In genomic region chr1:55736762-55737288, GRCm38 (mm10) we compare ENCODE assay signal across 5 mouse cellular contexts.
"Had no signal": no experiment of that assay in that cellular context is flagged by ENCODE, and none has a peak within 500 bp of the region (broad histone marks: within the 10 kb centered on the region; RNA-seq: fewer than 3 reads in every experiment).

No protein-coding gene starts in this region.

- H3K36me3 ChIP-seq: limb, embryonic 15.5 days; liver, embryonic 12.5 days; midbrain, embryonic 10.5 days; neural tube, embryonic 13.5 days had no signal

- H3K9ac ChIP-seq: limb, embryonic 15.5 days; liver, embryonic 12.5 days; lung, embryonic 14.5 days; neural tube, embryonic 13.5 days had no signal

- H3K4me1 ChIP-seq: liver, embryonic 12.5 days; midbrain, embryonic 10.5 days; neural tube, embryonic 13.5 days had no signal

- ATAC-seq: liver, embryonic 12.5 days had no signal

- H3K27ac ChIP-seq: limb, embryonic 15.5 days; liver, embryonic 12.5 days; midbrain, embryonic 10.5 days; neural tube, embryonic 13.5 days had no signal

- H3K9me3 ChIP-seq: limb, embryonic 15.5 days; liver, embryonic 12.5 days; midbrain, embryonic 10.5 days; neural tube, embryonic 13.5 days had no signal

- H3K27me3 ChIP-seq: limb, embryonic 15.5 days; neural tube, embryonic 13.5 days had no signal

- H3K4me3 ChIP-seq: limb, embryonic 15.5 days; liver, embryonic 12.5 days; midbrain, embryonic 10.5 days; neural tube, embryonic 13.5 days had no signal

- H3K4me2 ChIP-seq: limb, embryonic 15.5 days; liver, embryonic 12.5 days; lung, embryonic 14.5 days; neural tube, embryonic 13.5 days had no signal
